Mouse (Mus musculus) cerebellum, adult (tissue): ENCODE measurements around the gene Ypel4.

ENCODE experiments used
- ATAC-seq: cut with Nextera tagmentation; 2 replicates; pipeline ENCODE4 v1.9.2; 2017; ENCODE audit warnings: mild to moderate bottlenecking, moderate library complexity, mixed read lengths; ENCODE audit not compliant: insufficient number of reproducible peaks, low FRiP score, low TSS enrichment

Ypel4 gene

GRCm38 (mm10) chr2:84758542-84759127 lies 24.8 kb downstream of the Ypel4 start:
- ATAC-seq, result peak; percentile 77

GRCm38 (mm10) chr2:84760777-84761176 lies 26.9 kb downstream of the Ypel4 start:
- no peak for ATAC-seq

GRCm38 (mm10) chr2:84761309-84761708 lies 27.5 kb downstream of the Ypel4 start:
- no peak for ATAC-seq

- no peak for ATAC-seq
Measured at GRCm38 (mm10) chr2:84761840-84762239, 28.0 kb downstream of the Ypel4 start.

DNA sequence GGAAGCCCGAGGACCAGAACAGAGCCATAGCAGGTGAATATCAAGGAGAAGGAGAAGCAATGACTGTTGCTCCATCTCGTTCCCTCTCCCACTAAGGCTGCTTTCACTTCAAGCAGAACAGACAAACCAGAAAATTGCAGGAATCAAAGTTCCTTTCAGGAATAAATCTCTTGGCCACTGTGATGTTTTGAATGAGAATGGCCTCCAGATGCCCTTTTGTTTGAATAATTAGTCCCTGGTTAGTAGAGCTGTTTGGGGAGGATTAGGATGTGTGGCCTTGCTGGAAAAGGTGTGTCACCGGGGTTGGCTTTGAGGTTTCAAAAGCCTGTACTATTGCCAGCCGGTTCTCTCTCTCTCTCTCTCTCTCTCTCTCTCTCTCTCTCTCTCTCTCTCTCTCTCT lies 28.4 kb downstream of the Ypel4 start:
- ATAC-seq, result no peak

DNA sequence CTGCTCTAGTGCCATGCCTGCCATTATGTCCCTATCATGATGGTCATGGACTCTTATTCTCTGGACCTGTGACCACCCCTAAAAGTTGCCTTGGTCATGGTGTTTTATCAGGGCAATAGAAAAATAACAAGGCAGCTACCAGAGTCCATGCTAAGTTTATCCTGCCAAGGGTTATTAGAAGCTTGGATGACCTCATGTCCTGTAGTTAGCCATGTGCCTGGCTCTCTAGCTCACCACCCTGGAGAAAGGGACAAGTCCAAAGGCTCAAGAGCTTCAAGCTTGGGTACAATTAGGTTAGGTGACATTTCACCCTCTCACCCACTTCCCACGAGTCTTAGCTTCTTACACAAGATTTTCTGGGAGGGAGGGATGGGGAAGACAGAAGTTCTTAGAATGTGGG lies 29.0 kb downstream of the Ypel4 start:
- ATAC-seq, result no peak

DNA sequence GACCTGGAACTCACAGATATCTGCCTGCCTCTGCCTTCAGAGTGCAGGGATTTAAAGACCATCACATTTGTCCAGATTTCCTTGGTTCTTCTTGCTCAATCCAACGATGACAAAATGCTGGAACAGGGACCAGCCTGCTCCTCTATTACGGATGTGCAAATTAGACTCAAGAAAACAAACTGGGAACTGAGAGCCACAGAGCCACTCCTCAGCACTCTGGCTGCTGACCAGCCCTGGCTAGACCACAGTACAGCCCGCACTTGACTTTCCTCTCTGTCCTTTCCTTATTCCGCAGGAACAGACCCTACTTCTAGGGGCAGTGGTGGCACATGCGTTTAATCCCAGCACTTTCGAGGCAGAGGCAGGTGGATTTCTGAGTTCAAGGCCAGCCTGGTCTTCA lies 36.6 kb downstream of the Ypel4 start:
- ATAC-seq, result no peak

DNA sequence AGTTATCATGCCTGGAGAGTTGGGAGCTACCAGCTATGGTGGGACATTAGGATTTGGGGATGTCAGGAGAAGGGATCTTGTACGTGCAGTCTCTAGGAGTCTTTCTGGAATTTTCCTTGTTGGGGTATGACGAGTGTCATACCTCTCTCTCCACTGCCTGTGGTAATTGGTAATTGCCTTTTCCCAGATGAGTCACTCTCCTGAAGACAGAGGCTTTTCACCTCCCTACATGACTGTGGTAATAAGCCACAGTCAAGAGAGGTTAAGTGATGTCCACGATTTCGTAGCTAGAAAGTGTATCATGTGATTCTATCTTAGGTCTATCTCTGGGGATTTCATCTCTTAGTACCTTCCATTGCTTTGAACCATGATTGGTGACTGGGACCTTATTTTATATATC lies 38.6 kb downstream of the Ypel4 start:
- no peak for ATAC-seq

DNA sequence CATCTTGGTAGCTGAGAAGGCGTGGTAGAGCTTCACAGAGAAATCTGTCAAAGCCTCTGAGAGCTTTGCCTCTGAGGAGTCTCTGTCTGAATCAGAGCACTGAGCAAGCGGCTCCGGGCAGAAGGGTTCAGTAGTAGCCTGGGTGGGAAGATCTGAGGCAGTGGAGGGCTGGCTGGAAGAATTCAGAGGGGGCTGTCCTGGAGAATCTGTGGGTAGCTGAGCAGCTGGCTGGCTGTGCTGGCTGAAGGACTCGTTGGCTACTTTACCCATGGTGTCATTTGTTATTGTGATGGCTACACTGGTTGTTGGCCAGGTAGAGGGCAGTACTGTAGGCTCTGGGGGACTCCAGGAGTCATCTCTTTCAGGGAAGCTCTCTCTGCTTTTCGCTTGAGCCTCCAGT lies 39.3 kb downstream of the Ypel4 start:
- no peak for ATAC-seq

DNA sequence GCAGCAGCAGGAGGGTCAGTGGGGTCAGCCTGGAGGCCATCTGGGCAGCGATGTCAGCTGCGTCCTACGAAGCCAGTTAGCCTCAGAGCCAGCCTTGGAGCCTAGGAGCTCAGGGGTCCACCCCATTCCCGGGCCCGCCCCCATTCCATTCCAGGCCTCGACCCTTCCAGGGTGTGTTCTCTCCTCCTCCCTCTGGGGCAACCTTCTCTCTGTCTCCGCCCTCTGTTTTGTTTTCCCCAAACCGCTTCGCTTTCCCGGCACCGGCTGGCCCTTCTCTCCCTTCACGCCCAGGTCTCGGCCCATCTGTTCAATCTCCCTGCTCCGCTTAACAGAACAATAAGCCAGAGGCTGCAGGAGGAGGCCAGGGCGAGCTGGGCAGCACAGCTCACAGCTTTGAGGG lies 40.9 kb downstream of the Ypel4 start:
- peak; percentile 94 for ATAC-seq

- ATAC-seq, result 0 out of 2 replicates have a peak, but pooled peaks have one; percentile 16
Measured at GRCm38 (mm10) chr2:84775241-84775640, 41.4 kb downstream of the Ypel4 start, which contains the start of gene Serping1. Serping1 (minus strand) TSS chr2:84775444.

- ATAC-seq, result no peak
Measured at GRCm38 (mm10) chr2:84775665-84776064, 41.8 kb downstream of the Ypel4 start.

GRCm38 (mm10) chr2:84777706-84778105 lies 43.8 kb downstream of the Ypel4 start:
- no peak for ATAC-seq

DNA sequence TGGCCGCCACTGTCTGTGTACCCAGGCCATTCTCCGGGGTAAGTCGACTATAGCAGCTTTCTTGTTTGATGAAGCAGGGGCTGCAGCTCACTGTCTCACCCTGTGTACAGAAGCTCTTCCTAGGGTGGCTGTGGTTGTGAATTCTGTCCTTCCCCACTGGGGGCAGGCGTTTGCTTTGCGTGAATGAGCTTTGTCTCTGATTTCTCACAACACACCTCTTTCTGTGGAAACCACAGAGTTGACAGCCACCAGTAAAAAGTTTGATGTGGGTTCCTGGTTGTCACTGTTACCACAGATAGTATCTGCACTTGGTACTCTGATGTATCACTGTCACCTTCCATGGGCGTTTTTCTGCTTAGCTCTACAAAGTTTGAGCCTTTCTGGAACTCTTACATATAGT lies 45.4 kb downstream of the Ypel4 start:
- no peak for ATAC-seq

DNA sequence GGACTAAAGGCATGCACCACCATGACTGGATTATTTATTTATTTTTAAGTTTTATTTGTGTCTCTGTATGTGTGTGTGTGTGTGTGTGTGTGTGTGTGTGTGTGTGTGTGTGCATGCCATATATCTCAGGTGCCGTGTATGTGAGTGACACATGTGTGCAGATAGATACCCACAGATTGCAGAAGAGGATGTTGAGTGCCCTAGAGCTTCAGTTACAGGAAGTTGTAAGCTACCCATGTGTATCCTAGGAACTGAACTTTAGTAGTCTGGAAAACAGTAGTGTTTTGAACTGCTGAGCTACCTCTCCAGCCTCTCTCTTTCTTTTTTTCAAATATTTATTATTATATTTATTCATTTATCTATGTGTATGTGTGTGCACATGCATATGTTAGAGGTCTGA lies 49.5 kb downstream of the Ypel4 start:
- no peak for ATAC-seq

DNA sequence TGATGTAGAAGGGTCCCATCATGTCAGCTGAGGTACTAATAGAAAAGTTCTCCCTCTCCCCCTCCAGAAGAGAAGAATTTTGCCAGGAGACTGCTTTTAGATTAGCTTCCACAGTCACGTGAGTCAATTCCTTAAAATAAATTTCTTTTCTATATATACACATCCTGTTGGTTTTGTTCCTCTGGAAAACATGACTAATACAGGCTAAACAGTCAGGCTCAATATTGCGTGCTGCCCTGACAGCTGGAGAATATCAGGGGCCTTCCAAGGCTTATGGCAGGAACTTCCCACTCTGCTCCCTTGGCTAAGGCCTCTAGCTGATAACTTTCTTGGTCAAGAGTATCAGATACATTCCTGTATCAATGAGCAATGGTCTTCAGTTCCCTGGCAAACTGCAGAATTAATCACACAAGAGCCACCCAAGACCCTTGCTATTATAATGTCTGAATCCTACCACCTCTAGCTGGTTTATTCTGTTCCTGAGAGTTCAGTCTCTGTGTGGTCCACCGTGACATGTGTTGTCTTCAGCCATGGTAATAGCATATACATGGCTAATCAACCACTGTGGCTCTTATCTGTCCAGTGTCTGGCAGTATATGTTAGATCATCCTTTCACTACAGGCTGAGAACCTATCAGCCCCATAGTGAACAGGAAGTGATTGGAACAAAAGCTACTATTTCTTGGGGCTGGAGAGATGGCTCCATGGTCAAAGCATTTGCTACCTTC lies 50.1 kb downstream of the Ypel4 start:
- ATAC-seq, result no peak
